Mouse (Mus musculus) liver, postnatal 0 days (tissue): ENCODE measurements around the gene Accsl. TPM values are rescaled to one million over a fixed set of nuclear protein-coding genes. Genes with fewer than 3 reads are reported as not detected.

Source experiments
- ATAC-seq: fragments of 200-750 bp; cut with Nextera tagmentation; 2 replicates; pipeline ENCODE4 v1.8.0; 2017; ENCODE audit warnings: mild to moderate bottlenecking, moderate library complexity
- DNase-seq: peaks from one replicate; pipeline ENCODE4 v3.0.0-alpha.2; 2016
- H3K27ac ChIP-seq: fragments of 300-500 bp; sonication (generic); 2 replicates; pipeline ENCODE4 v1.5.1; 2014; ENCODE audit warnings: antibody characterized with exemption, moderate library complexity, mild to moderate bottlenecking, low read depth
- H3K27me3 ChIP-seq: fragments of 300-500 bp; sonication (generic); 2 replicates; pipeline ENCODE4 v1.6.1; 2014; ENCODE audit warnings: low read length, control low read depth, mixed read lengths; ENCODE audit not compliant: insufficient read depth
- H3K36me3 ChIP-seq: fragments of 300-500 bp; sonication (generic); replicated peaks from 2 replicates; pipeline ENCODE4 v1.6.1; 2014; ENCODE audit warnings: mild to moderate bottlenecking, control low read depth, low read length, moderate library complexity, mixed read lengths; ENCODE audit not compliant: insufficient read depth
- H3K4me1 ChIP-seq: fragments of 300-500 bp; sonication (generic); 2 replicates; pipeline ENCODE4 v1.6.1; 2014; ENCODE audit warnings: antibody characterized with exemption, mild to moderate bottlenecking, control low read depth; ENCODE audit not compliant: insufficient read depth
- H3K4me2 ChIP-seq: fragments of 300-500 bp; sonication (generic); 2 replicates; pipeline ENCODE4 v1.6.1; 2014; ENCODE audit warnings: low read depth, mild to moderate bottlenecking, low read length, moderate library complexity, mixed read lengths
- H3K4me3 ChIP-seq: fragments of 300-500 bp; sonication (generic); 2 replicates; pipeline ENCODE4 v1.5.1; 2014; ENCODE audit warnings: low read depth, low read length
- H3K9ac ChIP-seq: fragments of 300-500 bp; sonication (generic); replicated peaks from 2 replicates; pipeline ENCODE4 v1.6.1; 2014; ENCODE audit warnings: mild to moderate bottlenecking, moderate library complexity
- H3K9me3 ChIP-seq: fragments of 300-500 bp; sonication (generic); 2 replicates; pipeline ENCODE4 v1.6.1; 2016; ENCODE audit warnings: mild to moderate bottlenecking, control low read depth, low read length, mixed read lengths
- CTCF ChIP-seq: sonication (generic); IDR thresholded peaks from 2 replicates; pipeline ENCODE4 v1.5.1; 2016; ENCODE audit warnings: antibody characterized with exemption, low read depth
- EP300 ChIP-seq: IDR thresholded peaks from 2 replicates; pipeline ENCODE4 v1.6.1; 2016; ENCODE audit warnings: antibody characterized with exemption, low read depth, mild to moderate bottlenecking
- WGBS: fragments of 180-500 bp; shearing (Covaris S2); extraction: QIAGEN DNeasy Blood & Tissue Kit; methylation state at CpG from one replicate; pipeline ENCODE4 v1.1.7; 2014; ENCODE audit not compliant: insufficient replicate concordance; 5-methylcytosine and 5-hydroxymethylcytosine counted together
- polyA plus RNA-seq: library from polyadenylated mRNA; unstranded; fragments of >200 nt; fragmentation: Nextera tagmentation; extraction: Ambion mirVana; gene quantifications from 2 replicates; pipeline ENCODE4 v1.2.1, GENCODE M21; 2015

Gene Accsl
- polyA plus RNA-seq, 1 experiment from 2014 or later, result 0.13 TPM

- no peak for TF ChIP-seq CTCF
- no peak for TF ChIP-seq EP300
- no peak for ATAC-seq
- Histone ChIP-seq H3K36me3 (no peaks in the 10 kb centered on the region), H3K9me3 (0 out of 2 replicates have a peak, but pooled peaks cover 3% of the 10 kb centered on the region), H3K4me2 (no peak overlapping the region), H3K27me3 (no peaks in the 10 kb centered on the region), H3K27ac (no peak overlapping the region), H3K4me3 (no peak overlapping the region), H3K9ac (no peak overlapping the region), H3K4me1 (no peaks in the 10 kb centered on the region)
- DNase-seq, result no peak
- WGBS, result 80% methylated on average over 11 of the region's 11 CpGs
These were observed 33.4 kb downstream of the Accsl start for GRCm38 (mm10) chr2:93835596-93835995.

GRCm38 (mm10) chr2:93823519-93823918 is 45.4 kb downstream of the Accsl start:
- Histone ChIP-seq H3K9ac (no peak overlapping the region), H3K36me3 (no peaks in the 10 kb centered on the region), H3K9me3 (no peaks in the 10 kb centered on the region), H3K27me3 (no peaks in the 10 kb centered on the region), H3K4me1 (peaks cover 9% of the 10 kb centered on the region), H3K27ac (no peak overlapping the region), H3K4me3 (no peak overlapping the region), H3K4me2 (no peak overlapping the region)
- DNase-seq (peak; percentile 77), ATAC-seq (peak; percentile 64)
- peak; percentile 99 for TF ChIP-seq CTCF
- no peak for TF ChIP-seq EP300
- 13% methylated on average over 8 of the region's 8 CpGs for WGBS

GRCm38 (mm10) chr2:93822045-93822749 is 46.8 kb downstream of the Accsl start, which contains the start of gene Ext2:
Gene Ext2 (minus strand): TSS chr2:93822568.
- H3K4me2 ChIP-seq, result peak within 1 kb of the TSS; percentile 94
- DNase-seq (peak; percentile 91), ATAC-seq (peak; percentile 90)
- H3K9ac ChIP-seq, result peak within 1 kb of the TSS; percentile 87
- H3K27ac ChIP-seq, result no peak within 1 kb of the TSS
- peak within 1 kb of the TSS; percentile 85 for H3K4me3 ChIP-seq
- no peaks in the 10 kb centered on the region for H3K27me3 ChIP-seq
- TF ChIP-seq CTCF (peak; percentile 99), EP300 (no peak)
- no peaks in the 10 kb centered on the region for H3K9me3 ChIP-seq
- H3K4me1 ChIP-seq, result peaks cover 9% of the 10 kb centered on the region
- H3K36me3 ChIP-seq, result no peaks in the 10 kb centered on the region
- under 1% methylated on average over 49 of the region's 66 CpGs for WGBS

DNA sequence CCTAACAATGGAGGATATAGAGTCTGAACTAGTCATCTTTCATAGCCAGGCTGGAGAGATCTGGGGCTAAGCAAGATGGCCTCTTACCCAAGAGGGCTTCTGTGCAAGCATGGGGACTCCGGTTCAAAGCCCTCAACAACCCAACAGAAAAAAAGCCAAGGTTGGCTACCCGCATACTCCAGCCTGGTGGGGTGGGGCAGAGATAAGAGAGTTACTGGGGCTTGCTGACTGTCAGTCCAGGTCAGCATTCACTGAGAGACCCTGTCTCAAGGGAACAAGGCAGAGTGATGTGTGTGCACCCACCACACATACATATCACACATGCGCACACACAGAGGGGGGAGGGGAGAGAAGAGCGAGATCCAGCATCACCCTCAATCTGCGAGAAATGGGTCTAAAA is 51.2 kb downstream of the Accsl start:
- Histone ChIP-seq H3K4me3 (no peak overlapping the region), H3K9ac (no peak overlapping the region), H3K27me3 (no peaks in the 10 kb centered on the region), H3K4me1 (peaks cover 9% of the 10 kb centered on the region), H3K36me3 (peaks cover 3% of the 10 kb centered on the region; the same call in 1 of the 2 replicates), H3K27ac (no peak overlapping the region), H3K9me3 (no peaks in the 10 kb centered on the region), H3K4me2 (no peak overlapping the region)
- DNase-seq (no peak), ATAC-seq (no peak)
- 70% methylated on average over 5 of the region's 5 CpGs for WGBS
- TF ChIP-seq CTCF (no peak), EP300 (no peak)

DNA sequence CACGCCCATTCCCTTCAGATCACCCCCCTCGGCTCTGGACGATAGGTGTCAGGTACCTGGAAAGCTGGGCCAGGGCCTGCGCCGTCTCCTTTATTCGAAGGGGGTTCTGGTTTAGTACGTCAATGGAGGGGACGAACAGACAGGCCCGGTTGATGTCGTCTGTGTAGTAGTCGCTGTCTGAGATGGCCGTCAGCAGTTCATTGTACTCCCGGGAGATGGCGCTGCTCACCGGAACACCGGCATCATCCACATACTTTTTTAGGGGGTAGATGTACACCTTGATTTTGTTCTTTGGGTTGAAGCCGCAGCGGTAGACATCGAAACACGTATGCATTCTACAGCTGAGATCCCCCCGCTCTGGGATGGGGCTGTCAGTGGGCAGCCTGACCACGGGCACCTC is 55.6 kb downstream of the Accsl start:
- no peak overlapping the region for H3K4me3 ChIP-seq
- DNase-seq (no peak), ATAC-seq (no peak)
- H3K4me2 ChIP-seq, result no peak overlapping the region
- WGBS, result 94% methylated on average over 22 of the region's 22 CpGs
- H3K36me3 ChIP-seq, result peaks cover 5% of the 10 kb centered on the region; the same call in 1 of the 2 replicates
- no peaks in the 10 kb centered on the region for H3K9me3 ChIP-seq
- H3K27me3 ChIP-seq, result no peaks in the 10 kb centered on the region
- TF ChIP-seq EP300 (no peak), CTCF (no peak)
- H3K4me1 ChIP-seq, result no peaks in the 10 kb centered on the region
- H3K9ac ChIP-seq, result no peak overlapping the region
- H3K27ac ChIP-seq, result no peak overlapping the region

GRCm38 (mm10) chr2:93811812-93812211 is 57.1 kb downstream of the Accsl start:
- Histone ChIP-seq H3K4me1 (no peaks in the 10 kb centered on the region), H3K4me2 (no peak overlapping the region), H3K4me3 (no peak overlapping the region), H3K27me3 (no peaks in the 10 kb centered on the region), H3K27ac (no peak overlapping the region), H3K9me3 (no peaks in the 10 kb centered on the region), H3K36me3 (peaks cover 8% of the 10 kb centered on the region; the same call in 1 of the 2 replicates), H3K9ac (no peak overlapping the region)
- DNase-seq (peak; percentile 79), ATAC-seq (peak; percentile 84)
- no peak for TF ChIP-seq EP300
- TF ChIP-seq CTCF, result peak; percentile 95
- 29% methylated on average over 4 of the region's 4 CpGs for WGBS
